Mouse (Mus musculus): ENCODE measurements around the gene Fhit. TPM values are rescaled to one million over a fixed set of nuclear protein-coding genes. Genes with fewer than 3 reads are reported as not detected.

Gene Fhit
- polyA plus RNA-seq, 1 experiment = 1.6 TPM

- WGBS = 90% methylated on average over 4 of the region's 4 CpGs
Measured at GRCm38 (mm10) chr14:10660247-10660646, 501.6 kb downstream of the Fhit start.

GRCm38 (mm10) chr14:10659326-10659725 is 502.5 kb downstream of the Fhit start:
- H3K4me1 ChIP-seq (ENCODE audit: control insufficient read depth, insufficient read depth, low read length) = no peaks in the 10 kb centered on the region
- WGBS = 66% methylated on average over 2 of the region's 2 CpGs
- no peak overlapping the region for H3K4me3 ChIP-seq (replicated peaks; ENCODE audit: extremely low read depth, low read depth, low read length)
- no peak for DNase-seq
- TF ChIP-seq CTCF (IDR thresholded peaks at IDR 0.05; ENCODE audit: insufficient read depth, low read length) = no peak
- TF ChIP-seq POLR2A (IDR thresholded peaks at IDR 0.05; ENCODE audit: borderline replicate concordance, extremely low read depth, low read depth, low read length) = no peak

More at GRCm38 (mm10) chr14:10660247-10660646, 501.6 kb downstream of the Fhit start:
- TF ChIP-seq CTCF (IDR thresholded peaks at IDR 0.05; ENCODE audit: insufficient read depth, low read length) (no peak), POLR2A (IDR thresholded peaks at IDR 0.05; ENCODE audit: borderline replicate concordance, extremely low read depth, low read depth, low read length) (no peak)
- no peak for DNase-seq
- H3K4me1 ChIP-seq (ENCODE audit: control insufficient read depth, insufficient read depth, low read length) = no peaks in the 10 kb centered on the region
- H3K4me3 ChIP-seq (replicated peaks; ENCODE audit: extremely low read depth, low read depth, low read length) = no peak overlapping the region

GRCm38 (mm10) chr14:10658219-10658618 is 503.6 kb downstream of the Fhit start:
- Histone ChIP-seq H3K4me1 (ENCODE audit: control insufficient read depth, insufficient read depth, low read length) (no peaks in the 10 kb centered on the region), H3K4me3 (replicated peaks; ENCODE audit: extremely low read depth, low read depth, low read length) (no peak overlapping the region)
- no peak for TF ChIP-seq POLR2A (IDR thresholded peaks at IDR 0.05; ENCODE audit: borderline replicate concordance, extremely low read depth, low read depth, low read length)
- no peak for TF ChIP-seq CTCF (IDR thresholded peaks at IDR 0.05; ENCODE audit: insufficient read depth, low read length)
- WGBS = 82% methylated on average over 1 of the region's 1 CpGs
- DNase-seq = no peak

- DNase-seq = no peak
- 61% methylated on average over 3 of the region's 3 CpGs for WGBS
- no peaks in the 10 kb centered on the region for H3K4me1 ChIP-seq (ENCODE audit: control insufficient read depth, insufficient read depth, low read length)
- H3K4me3 ChIP-seq (replicated peaks; ENCODE audit: extremely low read depth, low read depth, low read length) = no peak overlapping the region
- TF ChIP-seq CTCF (IDR thresholded peaks at IDR 0.05; ENCODE audit: insufficient read depth, low read length) (no peak), POLR2A (IDR thresholded peaks at IDR 0.05; ENCODE audit: borderline replicate concordance, extremely low read depth, low read depth, low read length) (no peak)
Measured at GRCm38 (mm10) chr14:10657364-10657763, 504.5 kb downstream of the Fhit start.

GRCm38 (mm10) chr14:10655842-10656241 is 506.0 kb downstream of the Fhit start:
- Histone ChIP-seq H3K4me3 (replicated peaks; ENCODE audit: extremely low read depth, low read depth, low read length) (no peak overlapping the region), H3K4me1 (ENCODE audit: control insufficient read depth, insufficient read depth, low read length) (no peaks in the 10 kb centered on the region)
- DNase-seq = no peak
- WGBS = 30% methylated on average over 3 of the region's 3 CpGs
- no peak for TF ChIP-seq POLR2A (IDR thresholded peaks at IDR 0.05; ENCODE audit: borderline replicate concordance, extremely low read depth, low read depth, low read length)
- TF ChIP-seq CTCF (IDR thresholded peaks at IDR 0.05; ENCODE audit: insufficient read depth, low read length) = no peak

- Histone ChIP-seq H3K4me3 (replicated peaks; ENCODE audit: extremely low read depth, low read depth, low read length) (no peak overlapping the region), H3K4me1 (ENCODE audit: control insufficient read depth, insufficient read depth, low read length) (no peaks in the 10 kb centered on the region)
- no peak for DNase-seq
- TF ChIP-seq POLR2A (IDR thresholded peaks at IDR 0.05; ENCODE audit: borderline replicate concordance, extremely low read depth, low read depth, low read length) (no peak), CTCF (IDR thresholded peaks at IDR 0.05; ENCODE audit: insufficient read depth, low read length) (no peak)
Measured at GRCm38 (mm10) chr14:10647832-10648231, 514.0 kb downstream of the Fhit start.

- H3K4me3 ChIP-seq (replicated peaks; ENCODE audit: extremely low read depth, low read depth, low read length) = no peak overlapping the region
- DNase-seq = no peak
- H3K4me1 ChIP-seq (ENCODE audit: control insufficient read depth, insufficient read depth, low read length) = no peaks in the 10 kb centered on the region
- WGBS = 86% methylated on average over 3 of the region's 3 CpGs
- TF ChIP-seq CTCF (IDR thresholded peaks at IDR 0.05; ENCODE audit: insufficient read depth, low read length) (no peak), POLR2A (IDR thresholded peaks at IDR 0.05; ENCODE audit: borderline replicate concordance, extremely low read depth, low read depth, low read length) (no peak)
Measured at GRCm38 (mm10) chr14:10631783-10632182, 530.1 kb downstream of the Fhit start.

- no peak for DNase-seq
- Histone ChIP-seq H3K4me3 (replicated peaks; ENCODE audit: extremely low read depth, low read depth, low read length) (no peak overlapping the region), H3K4me1 (ENCODE audit: control insufficient read depth, insufficient read depth, low read length) (no peaks in the 10 kb centered on the region)
- 84% methylated on average over 2 of the region's 2 CpGs for WGBS
- TF ChIP-seq POLR2A (IDR thresholded peaks at IDR 0.05; ENCODE audit: borderline replicate concordance, extremely low read depth, low read depth, low read length) = no peak
- TF ChIP-seq CTCF (IDR thresholded peaks at IDR 0.05; ENCODE audit: insufficient read depth, low read length) = no peak
Measured at GRCm38 (mm10) chr14:10630831-10631360, 530.9 kb downstream of the Fhit start.

GRCm38 (mm10) chr14:10593467-10593866 is 568.4 kb downstream of the Fhit start:
- WGBS = 42% methylated on average over 5 of the region's 5 CpGs
- H3K4me1 ChIP-seq (ENCODE audit: control insufficient read depth, insufficient read depth, low read length) = no peaks in the 10 kb centered on the region

GRCm38 (mm10) chr14:10568937-10569552 is 592.8 kb downstream of the Fhit start:
- TF ChIP-seq POLR2A (IDR thresholded peaks at IDR 0.05; ENCODE audit: borderline replicate concordance, extremely low read depth, low read depth, low read length) (no peak), CTCF (IDR thresholded peaks at IDR 0.05; ENCODE audit: insufficient read depth, low read length) (no peak)

More at GRCm38 (mm10) chr14:10593467-10593866, 568.4 kb downstream of the Fhit start:
- TF ChIP-seq POLR2A (IDR thresholded peaks at IDR 0.05; ENCODE audit: borderline replicate concordance, extremely low read depth, low read depth, low read length) = no peak
- no peak for TF ChIP-seq CTCF (IDR thresholded peaks at IDR 0.05; ENCODE audit: insufficient read depth, low read length)
- no peak overlapping the region for H3K4me3 ChIP-seq (replicated peaks; ENCODE audit: extremely low read depth, low read depth, low read length)
- DNase-seq = no peak

More at GRCm38 (mm10) chr14:10568937-10569552, 592.8 kb downstream of the Fhit start:
- WGBS = 80% methylated on average over 3 of the region's 3 CpGs
- no peak for DNase-seq
- no peaks in the 10 kb centered on the region for H3K4me1 ChIP-seq (ENCODE audit: control insufficient read depth, insufficient read depth, low read length)
- H3K4me3 ChIP-seq (replicated peaks; ENCODE audit: extremely low read depth, low read depth, low read length) = no peak overlapping the region
